Mouse (Mus musculus) lung, postnatal 10 days (tissue): ENCODE measurements around the gene Pah.
A peak's percentile ranks its signal among the peaks of the same experiment; 100 is the strongest.

ENCODE experiments used
- DNase-seq: peaks from one replicate; pipeline ENCODE4 v3.0.0; 2021

The Pah gene

GRCm38 (mm10) chr10:87521646-87522045 lies at the start of gene Pah:
Gene Pah (plus strand): TSS chr10:87521795.
- no peak for DNase-seq

- no peak for DNase-seq
These were observed 48.0 kb upstream of the Pah start for GRCm38 (mm10) chr10:87473475-87474131.

- DNase-seq = no peak
These were observed 46.6 kb upstream of the Pah start for GRCm38 (mm10) chr10:87474971-87475370.

- no peak for DNase-seq
These were observed 43.7 kb upstream of the Pah start for GRCm38 (mm10) chr10:87477895-87478294.

- no peak for DNase-seq
These were observed 36.5 kb upstream of the Pah start for GRCm38 (mm10) chr10:87484831-87485720.

GRCm38 (mm10) chr10:87485721-87486620 lies 35.6 kb upstream of the Pah start:
- DNase-seq = no peak

- DNase-seq = no peak
These were observed 33.0 kb upstream of the Pah start for GRCm38 (mm10) chr10:87488429-87489145.

- no peak for DNase-seq
These were observed 32.2 kb upstream of the Pah start for GRCm38 (mm10) chr10:87489246-87490009.

GRCm38 (mm10) chr10:87490328-87490727 lies 31.3 kb upstream of the Pah start:
- no peak for DNase-seq

- no peak for DNase-seq
These were observed 30.0 kb upstream of the Pah start for GRCm38 (mm10) chr10:87491485-87492040.

- no peak for DNase-seq
These were observed 29.3 kb upstream of the Pah start for GRCm38 (mm10) chr10:87492332-87492660.

- DNase-seq = peak; percentile 61
These were observed 28.7 kb upstream of the Pah start for GRCm38 (mm10) chr10:87492661-87493551.

- DNase-seq = no peak
These were observed 28.0 kb upstream of the Pah start, which contains the start of gene Ascl1 for GRCm38 (mm10) chr10:87493576-87493975. Gene Ascl1 (minus strand): TSS chr10:87493660.

GRCm38 (mm10) chr10:87494176-87494575 lies 27.4 kb upstream of the Pah start:
- no peak for DNase-seq

GRCm38 (mm10) chr10:87494596-87494995 lies 27.0 kb upstream of the Pah start:
- peak; percentile 22 for DNase-seq

GRCm38 (mm10) chr10:87497056-87497455 lies 24.5 kb upstream of the Pah start:
- DNase-seq = no peak

- DNase-seq = no peak
These were observed 20.5 kb upstream of the Pah start for GRCm38 (mm10) chr10:87500926-87501658.

- no peak for DNase-seq
These were observed 19.9 kb upstream of the Pah start for GRCm38 (mm10) chr10:87501659-87502042.

GRCm38 (mm10) chr10:87502283-87502682 lies 19.3 kb upstream of the Pah start:
- no peak for DNase-seq

- DNase-seq = peak; percentile 60
These were observed 17.6 kb upstream of the Pah start for GRCm38 (mm10) chr10:87503946-87504345.
